In genomic region chr17:76184813-76185212, GRCm38 (mm10) we compare ENCODE assay signal across 22 mouse cellular contexts.
DNase-seq lines count a peak whose midpoint lies in the region; ATAC-seq lines count a peak whose summit lies in the region.
"Had no signal": no experiment of that assay in that cellular context is flagged by ENCODE, and none has a peak within 500 bp of the region (broad histone marks: within the 10 kb centered on the region; RNA-seq: fewer than 3 reads in every experiment).

No protein-coding gene starts in this region.

- no peak overlapping the region for H3K9ac ChIP-seq in neural tube, embryonic 11.5 days (ENCODE audit: low read length)
- H3K9ac ChIP-seq in neural tube, embryonic 15.5 days (replicated peaks), result no peak overlapping the region
- H3K9ac ChIP-seq in midbrain, embryonic 15.5 days, result no peak overlapping the region
- H3K9ac ChIP-seq: heart, embryonic 13.5 days; liver, embryonic 15.5 days had no signal

- H3K36me3 ChIP-seq in neural tube, embryonic 11.5 days (ENCODE audit: control insufficient read depth, insufficient read depth, low read length), result no peaks in the 10 kb centered on the region
- no peaks in the 10 kb centered on the region for H3K36me3 ChIP-seq in neural tube, embryonic 15.5 days
- no peaks in the 10 kb centered on the region for H3K36me3 ChIP-seq in midbrain, embryonic 15.5 days (replicated peaks)
- H3K36me3 ChIP-seq: G1E; heart, embryonic 13.5 days; liver, embryonic 15.5 days had no signal

- no peak overlapping the region for H3K27ac ChIP-seq in neural tube, embryonic 11.5 days (ENCODE audit: low read depth, low read length)
- no peak overlapping the region for H3K27ac ChIP-seq in neural tube, embryonic 15.5 days (replicated peaks)
- H3K27ac ChIP-seq in midbrain, embryonic 15.5 days, result no peak overlapping the region
- H3K27ac ChIP-seq: heart, embryonic 13.5 days; liver, embryonic 15.5 days; stomach, postnatal 0 days had no signal

- peak; percentile 48; the same call in 1 of the 2 replicates for ATAC-seq in neural tube, embryonic 11.5 days (ENCODE audit: insufficient read depth, low FRiP score, low TSS enrichment)
- ATAC-seq in neural tube, embryonic 15.5 days (ENCODE audit: low FRiP score), result no peak
- 0 out of 2 replicates have a peak, but pooled peaks have one; percentile 42 for ATAC-seq in midbrain, embryonic 15.5 days (replicated peaks)
- ATAC-seq in inflammation-experienced regulatory T-cells, adult 6 months, result no peak
- ATAC-seq: CD4-positive, CD25-positive, alpha-beta regulatory T cell, adult 4 months; intestine, embryonic 16.5 days; lung, postnatal 0 days had no signal

- WGBS in neural tube, embryonic 11.5 days, result 57% methylated on average over 2 of the region's 2 CpGs
- 30% methylated on average over 2 of the region's 2 CpGs for WGBS in neural tube, embryonic 15.5 days
- WGBS in midbrain, embryonic 15.5 days, result 12% methylated on average over 2 of the region's 2 CpGs

- no peak overlapping the region for H3K4me2 ChIP-seq in neural tube, embryonic 11.5 days (ENCODE audit: low read depth)
- H3K4me2 ChIP-seq in neural tube, embryonic 15.5 days, result no peak overlapping the region
- no peak overlapping the region for H3K4me2 ChIP-seq in midbrain, embryonic 15.5 days
- H3K4me2 ChIP-seq: heart, embryonic 13.5 days; liver, embryonic 15.5 days had no signal

- H3K4me3 ChIP-seq in neural tube, embryonic 11.5 days (ENCODE audit: low read depth, low read length), result no peak overlapping the region
- H3K4me3 ChIP-seq in neural tube, embryonic 15.5 days (replicated peaks), result no peak overlapping the region
- no peak overlapping the region for H3K4me3 ChIP-seq in midbrain, embryonic 15.5 days
- H3K4me3 ChIP-seq: heart, embryonic 13.5 days; liver, embryonic 15.5 days; myocyte had no signal

- H3K9me3 ChIP-seq in neural tube, embryonic 11.5 days (ENCODE audit: control insufficient read depth, low read length), result no peaks in the 10 kb centered on the region
- no peaks in the 10 kb centered on the region for H3K9me3 ChIP-seq in neural tube, embryonic 15.5 days (replicated peaks)
- no peaks in the 10 kb centered on the region for H3K9me3 ChIP-seq in midbrain, embryonic 15.5 days
- H3K9me3 ChIP-seq: G1E; heart, embryonic 13.5 days; liver, embryonic 15.5 days had no signal

- H3K4me1 ChIP-seq in neural tube, embryonic 11.5 days (ENCODE audit: control insufficient read depth, insufficient read depth, low read length), result no peaks in the 10 kb centered on the region
- H3K4me1 ChIP-seq in neural tube, embryonic 15.5 days, result no peaks in the 10 kb centered on the region
- peaks cover 3% of the 10 kb centered on the region; the same call in 1 of the 2 replicates for H3K4me1 ChIP-seq in midbrain, embryonic 15.5 days
- H3K4me1 ChIP-seq: heart, embryonic 13.5 days; liver, embryonic 15.5 days had no signal

- no peaks in the 10 kb centered on the region for H3K27me3 ChIP-seq in neural tube, embryonic 11.5 days (ENCODE audit: control insufficient read depth, insufficient read depth, low read length)
- no peaks in the 10 kb centered on the region for H3K27me3 ChIP-seq in neural tube, embryonic 15.5 days (replicated peaks)
- H3K27me3 ChIP-seq in midbrain, embryonic 15.5 days (replicated peaks), result no peaks in the 10 kb centered on the region
- H3K27me3 ChIP-seq: heart, embryonic 13.5 days; liver, embryonic 15.5 days had no signal

- peak; percentile 9 for DNase-seq in embryo, embryonic 10.5 days (ENCODE audit: low spot score)
- DNase-seq in embryo, embryonic 9.5 days (ENCODE audit: extremely low spot score), result no peak
- DNase-seq in neural tube, embryonic 11.5 days (ENCODE audit: low spot score), result no peak
- no peak for DNase-seq in frontal cortex, postnatal 14 days (ENCODE audit: low spot score in 2 of 2)
- no peak for DNase-seq in layer of hippocampus, adult 8-10 months (ENCODE audit: low spot score in 2 of 2)
- DNase-seq: adrenal gland, postnatal 36 days; cerebellum, postnatal 10 days; heart, postnatal 36 days; kidney, postnatal 14 days; layer of hippocampus, adult 9-11 months; right cerebral cortex, postnatal 25 days had no signal

Comparison
In these comparisons a context has a peak if more than half of its experiments do, and no peak if none do; other contexts are left out.
1. ATAC-seq: peak in neural tube, embryonic 11.5 days (single experiment) and midbrain, embryonic 15.5 days (single experiment); none in neural tube, embryonic 15.5 days (single experiment) and inflammation-experienced regulatory T-cells, adult 6 months (single experiment).